Mouse (Mus musculus): Measurements from ENCODE around the gene Carmil1.
"Not testable (repeated sequence)": the region's sequence is repeated elsewhere in the genome, so short reads cannot be mapped to it uniquely, and the experiment has no call there.

Gene Carmil1

GRCm38 (mm10) chr13:24105340-24105669, 175.3 kb downstream of the Carmil1 start:
- no peak for DNase-seq (ENCODE audit: low read depth in 2 of 2, low spot score in 2 of 2)

- DNase-seq (ENCODE audit: low read depth in 2 of 2, low spot score in 2 of 2) = not testable (repeated sequence)
These were observed 175.8 kb downstream of the Carmil1 start for GRCm38 (mm10) chr13:24104611-24105339.

- no peak for DNase-seq (ENCODE audit: low read depth in 2 of 2, low spot score in 2 of 2)
These were observed 176.6 kb downstream of the Carmil1 start for GRCm38 (mm10) chr13:24104016-24104415.

- no peak for DNase-seq (ENCODE audit: low read depth in 2 of 2, low spot score in 2 of 2)
These were observed 177.4 kb downstream of the Carmil1 start for GRCm38 (mm10) chr13:24103152-24103551.

- no peak for DNase-seq (ENCODE audit: low read depth in 2 of 2, low spot score in 2 of 2)
These were observed 178.3 kb downstream of the Carmil1 start for GRCm38 (mm10) chr13:24102256-24102655.

- DNase-seq (ENCODE audit: low read depth in 2 of 2, low spot score in 2 of 2) = no peak
These were observed 179.2 kb downstream of the Carmil1 start for GRCm38 (mm10) chr13:24101157-24102130.

GRCm38 (mm10) chr13:24100516-24101094, 180.0 kb downstream of the Carmil1 start:
- no peak for DNase-seq (ENCODE audit: low read depth in 2 of 2, low spot score in 2 of 2)

GRCm38 (mm10) chr13:24096573-24096972, 184.0 kb downstream of the Carmil1 start:
- no peak for DNase-seq (ENCODE audit: low read depth in 2 of 2, low spot score in 2 of 2)

- no peak for DNase-seq (ENCODE audit: low read depth in 2 of 2, low spot score in 2 of 2)
These were observed 185.6 kb downstream of the Carmil1 start for GRCm38 (mm10) chr13:24094825-24095547.

GRCm38 (mm10) chr13:24093108-24093507, 187.5 kb downstream of the Carmil1 start:
- no peak for DNase-seq (ENCODE audit: low read depth in 2 of 2, low spot score in 2 of 2)

- DNase-seq (ENCODE audit: low read depth in 2 of 2, low spot score in 2 of 2) = no peak
These were observed 188.5 kb downstream of the Carmil1 start for GRCm38 (mm10) chr13:24092073-24092472.

GRCm38 (mm10) chr13:24082153-24082552, 198.4 kb downstream of the Carmil1 start:
- DNase-seq (ENCODE audit: low read depth in 2 of 2, low spot score in 2 of 2) = no peak

GRCm38 (mm10) chr13:24081698-24082097, 198.9 kb downstream of the Carmil1 start:
- no peak for DNase-seq (ENCODE audit: low read depth in 2 of 2, low spot score in 2 of 2)

- DNase-seq (ENCODE audit: low read depth in 2 of 2, low spot score in 2 of 2) = no peak
These were observed 208.0 kb downstream of the Carmil1 start for GRCm38 (mm10) chr13:24072588-24072987.

- no peak for DNase-seq (ENCODE audit: low read depth in 2 of 2, low spot score in 2 of 2)
These were observed 213.0 kb downstream of the Carmil1 start for GRCm38 (mm10) chr13:24067553-24067952.

GRCm38 (mm10) chr13:24065536-24065935, 215.1 kb downstream of the Carmil1 start:
- no peak for DNase-seq (ENCODE audit: low read depth in 2 of 2, low spot score in 2 of 2)

GRCm38 (mm10) chr13:24062770-24063169, 217.8 kb downstream of the Carmil1 start:
- no peak for DNase-seq (ENCODE audit: low read depth in 2 of 2, low spot score in 2 of 2)

- DNase-seq (ENCODE audit: low read depth in 2 of 2, low spot score in 2 of 2) = no peak
These were observed 225.3 kb downstream of the Carmil1 start for GRCm38 (mm10) chr13:24055072-24055869.

GRCm38 (mm10) chr13:24051496-24051895, 229.1 kb downstream of the Carmil1 start:
- no peak for DNase-seq (ENCODE audit: low read depth in 2 of 2, low spot score in 2 of 2)

GRCm38 (mm10) chr13:24050330-24050729, 230.3 kb downstream of the Carmil1 start:
- DNase-seq (ENCODE audit: low read depth in 2 of 2, low spot score in 2 of 2) = no peak
